Mouse (Mus musculus) thymus, postnatal 36 days (tissue): ENCODE results near the gene Prdm4.

Experiments used
- DNase-seq, 2 experiments: peaks; one replicate each; pipeline ENCODE4 v3.0.0; 2022; ENCODE audit warnings: mixed read lengths in 2 of 2

Gene Prdm4

DNA sequence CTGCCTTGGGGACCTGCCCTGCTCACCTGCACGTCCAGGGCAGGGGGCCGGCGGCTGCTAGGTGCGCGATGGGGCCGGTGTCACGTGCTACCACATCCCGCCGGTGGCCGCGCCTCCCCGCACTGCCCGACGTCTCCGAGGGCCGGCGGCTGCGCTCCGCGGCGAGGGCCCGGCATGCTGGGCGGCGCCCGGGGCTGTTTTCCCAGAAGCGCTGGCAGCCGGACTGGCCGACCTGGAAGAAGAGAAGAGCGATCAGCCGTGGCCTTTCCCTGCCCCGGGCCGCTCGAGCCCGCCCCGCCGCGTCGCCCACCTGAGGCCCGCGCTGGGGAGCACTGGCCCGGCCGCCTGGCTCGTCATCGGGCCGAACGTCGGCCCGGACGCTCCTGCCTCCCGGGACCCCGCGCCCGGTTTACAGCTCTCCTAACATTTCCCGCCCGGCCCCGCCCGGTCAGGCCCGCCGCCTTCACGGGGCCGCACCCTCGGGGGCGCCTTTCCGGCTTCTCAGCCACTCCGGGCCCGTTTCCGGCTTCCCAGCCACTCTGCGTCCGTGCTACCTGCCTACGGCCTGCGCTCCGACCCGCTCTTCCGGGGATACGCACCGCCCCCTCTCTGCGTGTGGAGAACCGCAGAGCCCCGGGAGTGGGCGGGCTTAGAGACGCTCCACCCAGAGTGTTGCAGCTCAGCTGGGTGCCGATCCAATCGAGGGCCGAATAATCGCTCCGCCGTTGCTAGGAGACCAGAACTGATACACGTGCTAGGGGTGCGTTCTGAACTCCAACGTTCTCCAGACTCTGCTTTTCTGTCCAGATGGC lies at the start of gene Prdm4:
Gene Prdm4 (minus strand): TSS at position 645 of the 812 bp plus-strand sequence.
- peak; percentile 95 to 98 for DNase-seq

DNA sequence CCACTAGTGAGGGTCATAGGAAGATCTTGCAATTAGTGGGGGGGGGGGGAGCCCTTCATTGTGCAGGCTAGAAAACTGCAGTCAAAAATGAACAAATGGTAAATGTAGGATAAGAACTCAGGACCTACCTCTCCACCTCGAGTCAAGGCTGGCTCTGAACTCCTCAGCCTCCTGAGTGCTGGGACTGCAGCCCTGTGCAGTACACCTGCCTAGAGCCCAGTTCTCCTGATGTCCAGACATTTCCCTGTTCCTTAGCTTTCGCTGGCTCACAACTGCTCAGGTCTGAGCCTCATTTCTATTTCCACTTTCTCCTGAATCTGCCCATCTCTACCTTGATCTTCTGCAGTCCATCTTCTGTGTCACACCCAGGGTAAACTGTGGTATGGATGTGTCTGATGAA lies 49.5 kb upstream of the Prdm4 start:
- DNase-seq = no peak

DNA sequence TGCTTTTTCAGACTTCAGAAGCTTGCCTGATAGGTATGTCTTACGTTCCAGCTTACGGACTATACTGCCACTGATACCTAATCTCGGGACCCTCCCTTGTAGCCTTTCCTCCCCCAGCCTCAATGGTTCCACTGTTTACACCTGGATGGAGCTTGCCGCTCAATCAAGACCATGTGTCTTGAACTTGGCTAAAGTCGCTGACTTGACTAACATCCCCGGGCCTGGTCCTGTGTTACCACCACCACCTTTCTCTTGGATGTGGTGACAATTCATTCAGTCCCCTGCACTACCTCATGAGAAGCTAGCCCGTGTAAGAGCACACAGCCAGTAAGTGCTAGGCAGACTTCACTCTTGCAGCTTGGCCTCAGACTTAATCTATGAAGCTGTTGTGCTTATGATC lies 47.4 kb upstream of the Prdm4 start:
- no peak for DNase-seq

DNA sequence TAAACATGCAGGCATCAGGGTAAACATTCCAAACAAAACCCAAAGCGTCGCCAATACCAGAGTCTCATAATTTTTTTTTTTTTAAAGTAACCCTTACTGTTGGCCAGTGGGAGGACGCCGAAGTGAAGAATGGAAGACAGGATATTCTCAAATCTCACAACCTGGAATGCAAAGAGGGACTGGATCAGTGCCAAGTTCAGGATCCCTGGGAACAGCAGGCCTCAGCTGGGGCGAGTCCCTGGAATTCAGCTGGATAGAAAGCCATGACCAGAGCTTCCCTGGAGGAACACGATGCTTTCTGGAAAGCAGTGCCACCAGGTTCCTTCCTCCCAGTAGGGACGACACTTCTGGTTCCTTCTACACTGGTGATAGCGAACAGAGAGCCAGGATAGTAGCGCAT lies 46.0 kb upstream of the Prdm4 start:
- no peak for DNase-seq

DNA sequence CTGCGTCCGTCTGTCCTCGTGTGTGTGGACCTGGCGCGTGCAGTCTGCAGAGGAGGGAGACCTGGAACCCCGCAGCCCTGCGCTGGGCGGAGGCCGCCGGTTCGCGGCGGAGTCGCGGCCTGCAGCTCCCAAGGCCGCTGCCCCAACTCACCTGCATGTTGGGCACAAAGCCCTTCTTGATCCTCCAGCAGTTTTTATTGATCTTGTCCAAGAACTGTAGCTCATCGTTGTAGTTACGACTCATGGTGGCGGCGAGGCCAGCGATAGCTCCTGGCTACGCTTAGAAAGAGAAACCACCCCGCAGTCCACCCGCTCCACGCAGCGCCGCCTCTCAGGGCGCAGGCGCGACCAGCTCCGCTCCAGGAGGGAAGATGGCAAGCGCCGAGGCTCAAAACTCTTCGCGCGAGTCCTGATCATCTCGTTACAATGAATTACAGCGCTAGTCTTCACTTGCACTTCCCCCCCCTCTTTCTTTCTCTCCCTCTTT lies 40.6 kb upstream of the Prdm4 start, which contains the start of gene Rtcb:
Gene Rtcb (minus strand): TSS at position 360 of the 487 bp plus-strand sequence.
- DNase-seq = peak; percentile 96 to 98

DNA sequence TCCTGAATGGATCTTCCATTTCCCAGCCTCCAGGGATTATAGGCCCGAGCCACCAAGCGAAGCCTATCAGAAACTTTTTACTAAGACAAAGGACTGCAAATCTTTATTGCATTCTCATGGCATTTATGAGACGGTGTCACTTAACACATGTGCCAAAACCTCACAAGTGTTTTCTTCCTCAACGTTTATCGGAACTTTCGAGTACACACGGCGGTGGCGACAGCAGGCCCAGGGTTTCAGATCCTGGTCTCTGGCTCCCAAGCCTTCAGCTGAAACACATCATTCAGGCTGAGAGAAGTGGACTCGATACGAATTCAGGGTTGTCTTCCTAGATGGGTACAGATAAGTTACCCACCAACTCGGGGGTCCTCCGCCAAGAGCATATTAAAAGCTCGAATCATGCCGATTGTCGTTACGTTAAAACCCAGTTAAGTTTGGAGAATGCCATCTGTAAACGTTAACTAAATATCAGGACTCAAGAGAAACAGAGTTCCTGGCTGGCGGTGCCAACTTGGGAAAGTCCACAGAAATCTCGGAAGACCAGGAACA lies 40.0 kb upstream of the Prdm4 start:
- DNase-seq = no peak

DNA sequence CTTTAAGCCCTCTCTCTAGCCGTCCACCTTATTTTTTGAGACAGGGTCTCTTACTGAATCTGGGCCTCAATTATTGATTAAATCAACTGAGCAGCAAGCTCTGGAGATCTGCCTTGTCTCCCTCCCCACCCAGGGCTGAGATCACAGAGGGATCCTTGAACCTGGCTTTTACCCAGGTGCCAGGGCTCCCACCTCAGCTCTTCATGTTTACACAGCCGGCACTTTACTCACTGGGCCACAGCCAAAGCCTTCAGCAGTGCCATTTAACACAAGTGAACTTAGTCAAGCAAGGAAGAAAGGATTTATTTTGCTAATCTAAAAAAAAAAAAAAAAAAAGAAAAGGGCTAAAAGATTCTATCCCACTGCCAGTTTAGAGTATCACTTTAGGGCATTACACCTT lies 37.5 kb upstream of the Prdm4 start:
- no peak for DNase-seq

DNA sequence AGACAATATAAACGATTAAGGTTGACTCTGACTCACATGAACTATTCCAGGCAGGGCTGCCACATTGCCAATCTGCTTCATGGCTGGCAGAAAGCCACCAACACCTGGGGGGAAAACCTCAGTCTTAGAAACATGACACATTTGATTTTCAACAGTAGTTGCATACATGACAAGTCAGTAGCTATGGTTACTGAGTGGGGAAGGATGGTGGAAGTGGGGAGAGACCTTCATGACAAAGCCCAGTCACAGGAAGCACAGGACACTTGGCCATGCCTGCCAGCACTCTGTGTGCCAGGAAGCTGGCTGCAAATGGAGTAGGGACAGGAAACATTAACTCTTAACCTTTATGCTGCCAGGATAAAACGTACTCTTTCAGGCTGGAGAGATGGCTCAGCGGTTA lies 36.5 kb upstream of the Prdm4 start:
- no peak for DNase-seq

DNA sequence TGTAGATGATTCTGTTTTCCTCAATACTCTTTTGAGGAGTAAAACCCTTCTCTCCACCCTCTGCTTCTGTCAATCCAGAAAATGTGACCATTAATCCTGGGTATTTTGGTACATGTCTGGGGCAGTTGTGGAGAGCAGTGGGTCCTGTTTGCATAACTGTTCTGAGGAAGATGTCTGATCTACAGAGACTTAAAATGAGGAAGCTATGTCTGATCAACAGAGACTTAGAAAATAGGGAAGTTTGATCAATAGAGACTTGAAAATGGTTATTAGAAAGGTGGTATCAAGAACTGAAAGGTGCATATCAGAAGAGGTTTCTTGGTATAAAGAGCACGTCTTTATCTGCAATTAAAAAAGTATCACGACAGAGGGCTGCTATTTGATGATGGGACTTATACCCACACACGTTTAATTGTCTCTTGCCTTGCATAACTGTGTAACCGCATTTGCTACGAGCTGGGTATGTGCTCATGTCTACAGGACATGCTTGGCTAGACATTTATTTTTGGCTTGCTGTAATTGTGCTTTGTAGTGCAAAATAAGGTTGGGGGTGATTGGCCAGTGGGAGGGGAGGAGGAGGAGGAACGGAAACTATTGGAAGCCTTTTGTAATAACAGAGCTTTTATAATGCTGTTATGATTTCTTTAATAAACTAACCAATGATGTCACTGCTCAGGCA lies 35.0 kb upstream of the Prdm4 start:
- no peak for DNase-seq

DNA sequence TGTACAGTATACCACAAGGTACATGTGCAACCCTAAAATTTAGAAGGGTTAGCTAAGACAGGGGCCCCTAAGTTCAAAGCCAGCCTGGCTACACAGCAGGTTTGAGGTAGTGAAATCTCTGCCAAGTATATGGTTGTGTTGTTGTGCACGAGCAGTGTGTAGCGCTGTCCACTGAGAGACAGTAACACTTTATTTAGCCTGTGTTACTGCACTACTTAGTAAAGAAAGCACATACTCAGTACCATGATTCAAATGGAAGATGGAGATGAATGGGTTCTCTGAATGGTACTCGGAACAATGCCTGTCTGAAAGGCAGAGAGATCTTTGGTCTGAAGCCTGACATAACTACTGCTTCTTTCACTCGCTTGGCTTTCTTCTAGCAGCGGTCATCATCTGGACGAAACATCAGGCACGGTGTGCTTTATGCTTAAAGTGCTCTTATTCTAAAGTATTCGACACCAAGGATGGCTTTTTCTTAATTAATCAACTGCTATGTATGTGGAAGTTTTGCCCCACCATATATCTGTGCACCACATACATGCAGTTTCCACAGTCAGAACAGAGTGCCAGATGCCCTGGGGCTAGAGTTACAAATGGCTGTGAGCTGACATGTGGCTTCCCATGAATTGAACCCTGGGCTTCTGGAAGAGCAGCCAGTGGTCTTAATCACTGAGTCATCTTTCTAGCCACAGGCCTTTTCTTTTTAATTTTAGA lies 31.7 kb upstream of the Prdm4 start:
- no peak for DNase-seq

DNA sequence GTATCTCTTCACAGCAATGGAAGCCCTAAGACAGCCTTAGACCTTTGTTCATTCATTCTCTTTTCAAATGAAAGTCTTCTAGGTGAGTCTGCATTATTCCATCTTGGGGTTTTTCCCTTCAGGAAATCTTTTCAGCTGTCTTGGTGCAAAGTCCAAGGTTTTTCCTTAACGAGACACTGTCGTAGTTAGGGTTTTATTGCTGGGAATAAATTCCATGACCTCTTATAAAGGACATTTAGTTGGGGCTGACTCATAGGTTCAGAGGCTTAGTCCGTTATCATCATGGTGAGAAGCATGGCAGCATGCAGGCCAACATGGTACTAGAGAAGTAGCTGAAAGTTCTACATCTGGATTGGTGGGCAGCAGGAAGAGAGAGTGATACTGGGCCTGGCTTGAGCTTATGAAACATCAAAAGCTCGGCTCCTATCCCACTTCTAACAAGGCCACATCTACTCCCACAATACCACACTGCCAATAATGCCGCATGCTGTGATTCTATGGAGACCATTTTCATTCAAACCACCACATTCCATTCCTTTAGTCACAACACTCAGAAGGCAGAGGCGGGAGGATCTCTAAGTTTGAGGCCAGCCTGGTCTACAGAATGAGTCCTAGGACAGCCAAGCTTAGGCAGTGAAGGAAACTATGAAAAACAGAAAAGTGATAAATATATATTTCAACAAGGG lies 19.5 kb upstream of the Prdm4 start:
- DNase-seq = no peak

DNA sequence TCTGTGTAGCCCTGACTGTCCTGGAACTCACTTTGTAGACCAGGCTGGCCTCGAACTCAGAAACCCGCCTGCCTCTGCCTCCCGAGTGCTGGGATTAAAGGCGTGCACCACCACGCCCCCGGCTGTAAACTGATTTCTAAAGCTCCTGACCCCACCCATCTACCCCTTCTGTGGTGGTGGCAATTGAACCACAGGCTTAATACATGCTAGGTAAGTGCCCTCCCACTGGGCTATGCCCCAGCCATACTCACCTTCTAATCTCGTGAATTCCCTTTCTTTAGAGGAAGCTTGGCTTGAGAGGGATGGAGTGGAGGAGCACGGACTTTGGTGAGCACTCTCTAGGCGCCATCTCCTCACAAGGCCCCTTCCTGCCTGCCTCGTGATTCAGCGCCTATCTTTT lies 13.0 kb upstream of the Prdm4 start:
- DNase-seq = no peak

DNA sequence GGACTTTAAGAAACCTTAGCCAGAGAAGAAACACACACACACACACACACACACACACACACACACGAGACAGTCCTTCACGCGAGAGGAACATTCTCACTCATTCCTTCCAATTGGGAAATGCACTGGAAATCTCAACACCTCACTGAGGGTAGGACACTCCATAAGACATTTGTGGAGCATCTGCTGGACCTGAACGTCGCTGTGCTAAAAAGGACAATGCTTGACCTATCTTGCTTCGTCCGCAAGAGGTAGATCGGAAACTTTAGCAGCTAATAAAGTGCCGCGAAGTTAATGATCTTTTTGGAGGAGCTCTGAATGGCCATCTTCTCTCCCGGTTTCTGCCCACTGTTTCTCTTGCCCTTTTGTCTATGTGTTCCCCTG lies 12.3 kb upstream of the Prdm4 start:
- no peak for DNase-seq

DNA sequence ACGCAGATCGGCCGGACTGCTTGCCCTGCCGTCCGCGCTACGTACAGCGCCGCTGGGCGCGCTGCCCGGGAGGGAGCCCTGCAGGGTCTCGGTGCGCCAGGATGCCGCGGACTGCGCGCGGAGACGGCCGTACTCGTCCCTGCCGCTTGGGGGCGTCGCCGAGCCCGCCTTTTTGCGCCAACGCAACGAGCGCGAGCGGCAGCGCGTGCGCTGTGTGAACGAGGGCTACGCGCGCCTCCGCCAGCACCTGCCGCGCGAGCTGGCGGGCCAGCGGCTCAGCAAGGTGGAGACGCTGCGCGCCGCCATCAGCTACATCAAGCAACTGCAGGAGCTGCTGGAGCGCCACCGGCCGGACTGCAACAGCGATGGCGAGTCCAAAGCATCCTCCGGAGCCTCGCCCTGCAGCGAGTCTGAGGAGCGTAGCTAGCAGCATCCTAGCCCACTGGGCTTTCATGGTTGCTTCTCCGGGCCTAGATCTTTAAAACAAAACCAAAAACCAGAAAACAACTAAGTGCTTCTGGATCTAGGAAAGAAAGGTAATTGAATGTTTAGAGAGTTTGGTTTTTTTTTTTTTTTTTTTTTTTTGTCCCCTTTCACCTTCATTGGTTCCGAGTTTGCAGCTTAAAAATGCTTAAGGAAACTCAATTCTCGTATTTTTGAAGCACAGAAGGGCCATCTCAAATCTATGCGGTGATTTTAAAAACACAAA lies 11.7 kb upstream of the Prdm4 start:
- DNase-seq = peak; percentile 76 to 82

DNA sequence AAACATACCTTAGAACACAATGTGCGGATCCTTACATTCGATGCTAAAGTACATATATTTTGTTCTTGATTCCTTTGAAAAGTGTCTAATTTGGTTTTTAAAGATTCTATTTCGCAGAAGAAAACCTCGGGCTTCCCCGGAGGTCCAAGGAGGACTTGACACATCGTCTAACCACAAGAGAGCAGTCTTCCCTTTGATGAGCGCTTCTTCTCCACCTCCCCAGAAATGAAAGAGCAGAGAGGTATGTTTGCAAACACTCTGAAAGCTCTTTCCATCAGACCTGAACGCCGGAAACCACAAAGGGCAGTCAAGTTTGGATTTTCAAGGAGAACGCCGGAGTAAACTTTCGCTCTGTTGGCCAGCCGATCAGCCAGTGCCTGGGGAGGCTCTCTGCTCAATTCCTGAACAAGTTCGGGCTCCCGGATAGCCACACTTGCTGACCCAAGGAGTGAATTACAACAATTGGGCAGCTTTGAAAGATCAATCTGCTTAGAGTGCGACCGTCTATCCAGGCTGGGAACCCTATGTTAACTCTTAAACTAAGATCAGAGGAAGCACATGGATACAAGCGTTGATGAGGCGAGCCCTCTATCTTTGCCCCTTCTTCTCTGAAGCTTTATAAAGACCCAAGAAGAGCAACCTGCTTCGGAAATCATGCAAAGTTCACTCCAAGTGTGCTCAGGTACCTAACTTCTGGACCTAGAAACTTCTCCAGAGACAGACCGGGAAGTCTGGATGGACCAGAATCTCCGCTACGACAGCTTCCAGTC lies 10.9 kb upstream of the Prdm4 start, which contains the start of gene Ascl4:
Gene Ascl4 (plus strand): TSS at position 6 of the 770 bp plus-strand sequence.
- peak; percentile 11 to 14 for DNase-seq

DNA sequence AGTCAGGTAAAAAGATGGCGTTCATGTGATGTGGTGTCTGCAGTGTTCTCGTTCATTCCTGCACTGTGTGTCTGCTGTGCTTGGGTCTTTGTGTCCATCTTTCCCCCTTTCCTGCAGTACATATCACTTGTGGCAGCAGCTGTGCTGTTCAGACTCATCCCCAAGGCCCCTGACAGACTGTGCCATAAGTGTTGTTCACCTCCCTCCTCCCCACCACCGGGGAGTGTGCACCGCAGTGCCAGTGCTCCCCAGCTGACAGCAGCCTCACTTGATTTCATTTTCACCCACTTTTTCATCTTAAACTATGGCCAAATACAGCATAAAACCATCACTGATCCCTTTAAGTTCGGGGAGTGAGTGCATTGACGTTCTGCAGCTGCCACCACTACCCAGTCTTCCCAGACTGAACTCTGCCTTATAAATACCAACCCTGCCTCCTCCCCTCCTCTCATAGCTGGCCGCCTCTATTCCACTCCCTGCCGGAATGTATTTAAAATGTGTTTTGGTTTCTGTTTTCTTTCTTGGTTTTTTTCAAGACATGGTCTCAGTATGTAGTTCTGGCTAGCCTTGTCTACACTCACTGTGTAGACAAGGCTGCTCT lies 37.0 kb downstream of the Prdm4 start:
- DNase-seq = no peak

DNA sequence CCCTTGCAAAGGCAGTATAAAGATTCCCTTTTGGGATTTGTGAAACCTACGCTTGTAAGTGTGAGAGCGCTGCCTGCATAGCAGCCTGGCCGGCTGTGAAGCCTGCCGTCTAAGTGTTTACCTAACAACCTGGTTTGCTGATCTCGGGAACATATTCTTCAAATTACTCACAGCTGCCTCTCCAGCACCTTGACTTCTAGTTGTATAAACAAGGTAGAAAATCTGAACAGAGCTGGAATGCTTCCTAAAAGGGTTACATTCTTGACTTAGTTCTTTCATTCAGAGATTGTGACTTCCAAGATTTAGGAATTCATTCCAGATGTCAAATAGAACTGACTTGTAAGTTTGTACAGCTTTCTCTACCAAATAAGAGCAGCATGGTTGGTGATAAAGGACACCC lies 41.1 kb downstream of the Prdm4 start:
- no peak for DNase-seq

DNA sequence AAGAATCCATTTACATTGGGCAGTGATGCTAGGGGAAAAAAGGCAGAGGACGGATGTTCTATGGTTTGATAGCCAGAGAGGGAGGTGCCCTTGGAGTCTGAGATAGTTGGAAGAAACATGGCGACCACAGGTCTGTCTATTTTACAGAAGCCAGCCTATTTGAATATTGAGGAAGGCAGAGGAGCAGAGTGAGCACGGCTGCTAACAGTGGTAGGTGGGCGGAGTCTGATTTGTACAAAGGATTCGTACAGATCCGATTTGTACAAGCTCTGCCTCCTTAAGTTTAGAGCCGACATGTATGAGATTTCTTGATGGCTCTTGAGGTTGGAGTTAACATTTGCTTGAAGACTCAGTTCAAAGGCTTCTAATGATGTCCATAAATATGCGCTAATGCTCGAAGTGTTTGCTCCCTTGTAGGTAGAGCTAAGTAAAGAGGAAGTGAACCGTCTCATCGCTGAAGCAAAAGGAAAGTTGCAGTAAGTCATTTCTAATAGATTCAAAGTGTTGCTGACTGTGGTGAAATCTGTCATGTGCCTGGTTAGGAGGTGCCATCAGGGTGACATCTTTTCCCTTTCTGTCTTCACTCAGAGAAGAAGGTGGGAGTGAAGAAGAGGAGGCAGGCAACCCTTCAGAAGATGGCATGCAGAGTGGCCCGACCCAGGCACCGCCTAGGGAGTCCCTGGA lies 42.9 kb downstream of the Prdm4 start:
- no peak for DNase-seq

DNA sequence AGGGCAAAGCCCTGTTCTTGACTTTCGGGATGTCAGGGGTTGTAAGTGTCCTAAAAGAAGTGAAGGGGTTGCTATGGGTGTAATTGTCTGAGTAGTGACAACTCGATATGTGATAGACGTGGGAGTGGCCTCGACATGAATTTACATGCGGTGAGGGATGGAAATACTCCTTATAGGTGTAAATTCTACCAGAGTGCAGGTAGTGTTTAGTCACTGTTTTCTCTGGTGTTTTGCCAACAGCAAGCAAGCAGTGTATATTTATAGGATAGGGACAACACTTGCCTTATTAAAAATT lies 44.5 kb downstream of the Prdm4 start:
- no peak for DNase-seq
